Mouse (Mus musculus) urinary bladder, postnatal 4 days (tissue): ENCODE measurements around the gene Tmco1.

Source experiments
- DNase-seq, 2 experiments: peaks; one replicate each; pipeline ENCODE4 v3.0.0; 2021 to 2022; ENCODE audit warnings: low spot score in 2 of 2

Gene Tmco1

GRCm38 (mm10) chr1:167308261-167309054, at the start of gene Tmco1:
Tmco1 (plus strand) TSS chr1:167308378.
- DNase-seq = peak; percentile 96 to 99

- DNase-seq = no peak
Observed at GRCm38 (mm10) chr1:167259702-167260101, 48.5 kb upstream of the Tmco1 start.

- no peak for DNase-seq
Observed at GRCm38 (mm10) chr1:167261750-167262149, 46.4 kb upstream of the Tmco1 start.

- no peak for DNase-seq
Observed at GRCm38 (mm10) chr1:167262489-167263041, 45.6 kb upstream of the Tmco1 start.

- DNase-seq = no peak
Observed at GRCm38 (mm10) chr1:167265366-167265765, 42.8 kb upstream of the Tmco1 start.

- no peak for DNase-seq
Observed at GRCm38 (mm10) chr1:167266720-167267119, 41.5 kb upstream of the Tmco1 start.

GRCm38 (mm10) chr1:167268360-167269063, 39.7 kb upstream of the Tmco1 start:
- DNase-seq = no peak

- no peak for DNase-seq
Observed at GRCm38 (mm10) chr1:167269350-167269811, 38.8 kb upstream of the Tmco1 start.

- peak; percentile 70 to 76 for DNase-seq
Observed at GRCm38 (mm10) chr1:167269856-167270270, 38.3 kb upstream of the Tmco1 start.

GRCm38 (mm10) chr1:167270342-167271111, 37.7 kb upstream of the Tmco1 start:
- DNase-seq = no peak

GRCm38 (mm10) chr1:167271304-167271703, 36.9 kb upstream of the Tmco1 start:
- DNase-seq = no peak

GRCm38 (mm10) chr1:167271841-167272240, 36.3 kb upstream of the Tmco1 start:
- no peak for DNase-seq

GRCm38 (mm10) chr1:167273380-167274163, 34.6 kb upstream of the Tmco1 start:
- DNase-seq = no peak

- no peak for DNase-seq
Observed at GRCm38 (mm10) chr1:167274646-167275390, 33.4 kb upstream of the Tmco1 start.

GRCm38 (mm10) chr1:167278395-167278794, 29.8 kb upstream of the Tmco1 start:
- DNase-seq = no peak

- DNase-seq = no peak
Observed at GRCm38 (mm10) chr1:167279160-167279715, 28.9 kb upstream of the Tmco1 start.

- DNase-seq = no peak
Observed at GRCm38 (mm10) chr1:167280061-167280460, 28.1 kb upstream of the Tmco1 start.

GRCm38 (mm10) chr1:167282112-167282511, 26.1 kb upstream of the Tmco1 start:
- no peak for DNase-seq

- no peak for DNase-seq
Observed at GRCm38 (mm10) chr1:167282768-167283167, 25.4 kb upstream of the Tmco1 start.
